Mouse (Mus musculus): ENCODE results near the gene Lrp1. TPM values are rescaled to one million over a fixed set of nuclear protein-coding genes. Genes with fewer than 3 reads are reported as not detected.
A peak's percentile ranks its signal among the peaks of the same experiment; 100 is the strongest.

Lrp1 gene
- polyA plus RNA-seq, 1 experiment from 2014 or later: 80.9 TPM

GRCm38 (mm10) chr10:127607059-127607458 is 13.9 kb downstream of the Lrp1 start:
- Histone ChIP-seq H3K36me3 (peaks cover 98% of the 10 kb centered on the region), H3K27ac (replicated peaks) (no peak overlapping the region), H3K9me3 (no peaks in the 10 kb centered on the region), H3K4me2 (no peak overlapping the region), H3K27me3 (no peaks in the 10 kb centered on the region), H3K4me3 (no peak overlapping the region), H3K4me1 (replicated peaks) (no peaks in the 10 kb centered on the region), H3K9ac (no peak overlapping the region)
- ATAC-seq (ENCODE audit: low read depth): no peak
- 92% methylated on average over 7 of the region's 7 CpGs for WGBS

GRCm38 (mm10) chr10:127605756-127606155 is 15.2 kb downstream of the Lrp1 start:
- no peaks in the 10 kb centered on the region for H3K9me3 ChIP-seq
- H3K36me3 ChIP-seq: peaks cover 99% of the 10 kb centered on the region
- no peak overlapping the region for H3K4me3 ChIP-seq
- WGBS: 93% methylated on average over 9 of the region's 9 CpGs
- H3K4me2 ChIP-seq: no peak overlapping the region
- H3K27ac ChIP-seq (replicated peaks): no peak overlapping the region
- no peak overlapping the region for H3K9ac ChIP-seq
- H3K27me3 ChIP-seq: no peaks in the 10 kb centered on the region
- peaks cover 3% of the 10 kb centered on the region for H3K4me1 ChIP-seq (replicated peaks)
- ATAC-seq (ENCODE audit: low read depth): no peak

- H3K9me3 ChIP-seq: no peaks in the 10 kb centered on the region
- ATAC-seq (ENCODE audit: low read depth): no peak
- no peak overlapping the region for H3K9ac ChIP-seq
- no peak overlapping the region for H3K27ac ChIP-seq (replicated peaks)
- no peaks in the 10 kb centered on the region for H3K27me3 ChIP-seq
- H3K36me3 ChIP-seq: peaks cover 99% of the 10 kb centered on the region
- H3K4me1 ChIP-seq (replicated peaks): peaks cover 9% of the 10 kb centered on the region
- WGBS: 79% methylated on average over 8 of the region's 8 CpGs
- no peak overlapping the region for H3K4me3 ChIP-seq
- no peak overlapping the region for H3K4me2 ChIP-seq
Measured at GRCm38 (mm10) chr10:127605251-127605547, 15.7 kb downstream of the Lrp1 start.

- H3K27ac ChIP-seq (replicated peaks): no peak overlapping the region
- no peak overlapping the region for H3K4me3 ChIP-seq
Measured at GRCm38 (mm10) chr10:127604465-127605250, 16.3 kb downstream of the Lrp1 start.

GRCm38 (mm10) chr10:127603437-127604371 is 17.2 kb downstream of the Lrp1 start:
- Histone ChIP-seq H3K27me3 (no peaks in the 10 kb centered on the region), H3K4me1 (replicated peaks) (peaks cover 19% of the 10 kb centered on the region), H3K4me3 (no peak overlapping the region), H3K27ac (replicated peaks) (no peak overlapping the region), H3K4me2 (no peak overlapping the region), H3K36me3 (peaks cover 99% of the 10 kb centered on the region), H3K9me3 (no peaks in the 10 kb centered on the region), H3K9ac (no peak overlapping the region)
- no peak for ATAC-seq (ENCODE audit: low read depth)
- WGBS: 77% methylated on average over 13 of the region's 13 CpGs

More at GRCm38 (mm10) chr10:127604465-127605250, 16.3 kb downstream of the Lrp1 start:
- H3K27me3 ChIP-seq: no peaks in the 10 kb centered on the region
- H3K9ac ChIP-seq: no peak overlapping the region
- ATAC-seq (ENCODE audit: low read depth): no peak
- WGBS: 68% methylated on average over 15 of the region's 15 CpGs
- H3K9me3 ChIP-seq: no peaks in the 10 kb centered on the region
- H3K4me1 ChIP-seq (replicated peaks): peaks cover 14% of the 10 kb centered on the region
- H3K4me2 ChIP-seq: no peak overlapping the region
- peaks cover 99% of the 10 kb centered on the region for H3K36me3 ChIP-seq

- no peaks in the 10 kb centered on the region for H3K9me3 ChIP-seq
- peaks cover 95% of the 10 kb centered on the region for H3K36me3 ChIP-seq
- WGBS: 95% methylated on average over 6 of the region's 6 CpGs
- no peak for ATAC-seq (ENCODE audit: low read depth)
- H3K27me3 ChIP-seq: no peaks in the 10 kb centered on the region
- peaks cover 32% of the 10 kb centered on the region for H3K4me1 ChIP-seq (replicated peaks)
- no peak overlapping the region for H3K27ac ChIP-seq (replicated peaks)
- H3K9ac ChIP-seq: no peak overlapping the region
- no peak overlapping the region for H3K4me2 ChIP-seq
- H3K4me3 ChIP-seq: no peak overlapping the region
Measured at GRCm38 (mm10) chr10:127602194-127602593, 18.8 kb downstream of the Lrp1 start.

- peak overlapping the region; percentile 56 for H3K27ac ChIP-seq (replicated peaks)
- no peaks in the 10 kb centered on the region for H3K27me3 ChIP-seq
- H3K4me2 ChIP-seq: no peak overlapping the region
- H3K9ac ChIP-seq: no peak overlapping the region
- 79% methylated on average over 17 of the region's 17 CpGs for WGBS
- H3K36me3 ChIP-seq: peaks cover 85% of the 10 kb centered on the region
- ATAC-seq (ENCODE audit: low read depth): no peak
- H3K4me1 ChIP-seq (replicated peaks): peaks cover 45% of the 10 kb centered on the region
- H3K4me3 ChIP-seq: no peak overlapping the region
- H3K9me3 ChIP-seq: no peaks in the 10 kb centered on the region
Measured at GRCm38 (mm10) chr10:127599779-127600541, 21.0 kb downstream of the Lrp1 start.

GRCm38 (mm10) chr10:127599252-127599651 is 21.7 kb downstream of the Lrp1 start:
- Histone ChIP-seq H3K9me3 (no peaks in the 10 kb centered on the region), H3K4me1 (replicated peaks) (peaks cover 45% of the 10 kb centered on the region), H3K4me3 (no peak overlapping the region), H3K9ac (no peak overlapping the region), H3K27me3 (no peaks in the 10 kb centered on the region), H3K4me2 (no peak overlapping the region), H3K27ac (replicated peaks) (no peak overlapping the region), H3K36me3 (peaks cover 85% of the 10 kb centered on the region)
- ATAC-seq (ENCODE audit: low read depth): no peak
- 80% methylated on average over 11 of the region's 11 CpGs for WGBS

- H3K4me2 ChIP-seq: no peak overlapping the region
- H3K27me3 ChIP-seq: no peaks in the 10 kb centered on the region
- peaks cover 85% of the 10 kb centered on the region for H3K36me3 ChIP-seq
- H3K9ac ChIP-seq: no peak overlapping the region
- 65% methylated on average over 8 of the region's 8 CpGs for WGBS
- ATAC-seq (ENCODE audit: low read depth): no peak
- H3K9me3 ChIP-seq: no peaks in the 10 kb centered on the region
- peaks cover 45% of the 10 kb centered on the region for H3K4me1 ChIP-seq (replicated peaks)
- H3K27ac ChIP-seq (replicated peaks): no peak overlapping the region
- no peak overlapping the region for H3K4me3 ChIP-seq
Measured at GRCm38 (mm10) chr10:127598607-127599006, 22.3 kb downstream of the Lrp1 start.

- ATAC-seq (ENCODE audit: low read depth): no peak
- 75% methylated on average over 5 of the region's 5 CpGs for whole genome bisulfite sequencing
- peak overlapping the region; percentile 59 for H3K27ac ChIP-seq (replicated peaks)
Measured at GRCm38 (mm10) chr10:127597311-127597901, 23.5 kb downstream of the Lrp1 start.

GRCm38 (mm10) chr10:127596321-127596941 is 24.5 kb downstream of the Lrp1 start:
- Histone ChIP-seq H3K27me3 (no peaks in the 10 kb centered on the region), H3K4me2 (no peak overlapping the region), H3K9ac (no peak overlapping the region), H3K9me3 (no peaks in the 10 kb centered on the region), H3K4me3 (no peak overlapping the region), H3K36me3 (peaks cover 85% of the 10 kb centered on the region), H3K27ac (replicated peaks) (peak overlapping the region; percentile 49; the same call in 1 of the 2 replicates), H3K4me1 (replicated peaks) (peaks cover 54% of the 10 kb centered on the region)
- WGBS: 36% methylated on average over 7 of the region's 7 CpGs
- no peak for ATAC-seq (ENCODE audit: low read depth)

More at GRCm38 (mm10) chr10:127597311-127597901, 23.5 kb downstream of the Lrp1 start:
- Histone ChIP-seq H3K4me1 (replicated peaks) (peaks cover 45% of the 10 kb centered on the region), H3K9me3 (no peaks in the 10 kb centered on the region), H3K36me3 (peaks cover 85% of the 10 kb centered on the region), H3K4me2 (no peak overlapping the region), H3K27me3 (no peaks in the 10 kb centered on the region), H3K4me3 (no peak overlapping the region), H3K9ac (0 out of 2 replicates have a peak overlapping the region, but pooled peaks have one; percentile 17)

Measured in neural tube, embryonic 13.5 days (tissue).